Mouse (Mus musculus): ENCODE measurements around the gene Ywhah. TPM values are rescaled to one million over a fixed set of nuclear protein-coding genes. Genes with fewer than 3 reads are reported as not detected.
"Not testable (repeated sequence)": the region's sequence is repeated elsewhere in the genome, so short reads cannot be mapped to it uniquely, and the experiment has no call there.

Gene Ywhah
- total and polyA plus RNA-seq, 2 experiments from 2014 or later: 559 to 978 TPM

DNA sequence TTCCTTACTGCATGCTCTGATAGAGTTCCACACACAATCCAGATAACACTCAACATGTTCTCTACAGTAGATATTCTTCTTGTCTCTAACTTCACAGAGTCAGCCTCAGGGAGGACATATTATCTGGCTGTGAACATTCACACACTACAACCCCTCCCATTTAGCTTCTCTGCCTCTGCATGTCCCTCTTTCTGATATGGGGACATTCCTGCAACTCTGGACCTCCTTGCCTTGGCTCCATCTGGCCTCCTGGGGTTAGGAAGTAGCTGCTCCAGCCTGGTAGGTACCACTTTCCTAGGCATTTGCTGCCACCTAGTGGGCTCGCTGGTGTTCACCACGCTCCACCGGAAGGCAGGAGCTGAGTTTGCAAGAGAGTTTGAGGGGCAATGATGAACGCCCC is 14.5 kb downstream of the Ywhah start:
- DNase-seq (ENCODE audit: low spot score): peak; percentile 93
- Histone ChIP-seq H3K27me3 (ENCODE audit: insufficient read depth, low read length) (no peaks in the 10 kb centered on the region), H3K4me3 (ENCODE audit: low read length) (no peak overlapping the region), H3K4me1 (ENCODE audit: insufficient read depth, low read length) (peaks cover 12% of the 10 kb centered on the region; the same call in 1 of the 2 replicates), H3K36me3 (ENCODE audit: insufficient read depth, low read length) (no peaks in the 10 kb centered on the region), H3K27ac (no peak overlapping the region), H3K9ac (replicated peaks; ENCODE audit: low read length) (no peak overlapping the region), H3K9me3 (ENCODE audit: low read length) (no peaks in the 10 kb centered on the region), H3K4me2 (ENCODE audit: low read depth, low read length) (no peak overlapping the region)
- 2% methylated on average over 4 of the region's 4 CpGs for WGBS
- ATAC-seq: peak; percentile 68
- peak; percentile 95 for TF ChIP-seq CTCF (IDR thresholded peaks at IDR 0.05; ENCODE audit: low read depth)

DNA sequence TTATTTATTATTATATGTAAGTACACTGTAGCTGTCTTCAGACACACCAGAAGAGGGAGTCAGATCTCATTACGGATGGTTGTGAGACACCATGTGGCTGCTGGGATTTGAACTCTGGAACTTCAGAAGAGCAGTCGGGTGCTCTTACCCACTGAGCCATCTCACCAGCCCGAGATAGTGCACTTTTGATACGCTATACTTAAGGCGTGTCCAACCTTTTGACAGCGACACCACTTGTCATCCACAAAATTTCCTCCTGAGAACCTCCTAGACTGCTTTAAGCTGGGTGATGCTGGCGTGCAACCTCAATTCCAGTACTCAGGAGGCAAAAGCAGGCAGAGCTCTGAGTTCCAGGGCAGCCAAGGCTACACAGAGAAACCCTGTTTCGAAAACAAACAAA is 15.0 kb downstream of the Ywhah start:
- not testable (repeated sequence) for H3K4me3 ChIP-seq (ENCODE audit: low read length); H3K27ac ChIP-seq; H3K27me3 ChIP-seq (ENCODE audit: insufficient read depth, low read length); ATAC-seq; DNase-seq (ENCODE audit: low spot score); H3K4me2 ChIP-seq (ENCODE audit: low read depth, low read length); H3K9ac ChIP-seq (replicated peaks; ENCODE audit: low read length); H3K9me3 ChIP-seq (ENCODE audit: low read length); H3K36me3 ChIP-seq (ENCODE audit: insufficient read depth, low read length)
- WGBS: 44% methylated on average over 8 of the region's 8 CpGs
- peaks cover 12% of the 10 kb centered on the region; the same call in 1 of the 2 replicates for H3K4me1 ChIP-seq (ENCODE audit: insufficient read depth, low read length)

DNA sequence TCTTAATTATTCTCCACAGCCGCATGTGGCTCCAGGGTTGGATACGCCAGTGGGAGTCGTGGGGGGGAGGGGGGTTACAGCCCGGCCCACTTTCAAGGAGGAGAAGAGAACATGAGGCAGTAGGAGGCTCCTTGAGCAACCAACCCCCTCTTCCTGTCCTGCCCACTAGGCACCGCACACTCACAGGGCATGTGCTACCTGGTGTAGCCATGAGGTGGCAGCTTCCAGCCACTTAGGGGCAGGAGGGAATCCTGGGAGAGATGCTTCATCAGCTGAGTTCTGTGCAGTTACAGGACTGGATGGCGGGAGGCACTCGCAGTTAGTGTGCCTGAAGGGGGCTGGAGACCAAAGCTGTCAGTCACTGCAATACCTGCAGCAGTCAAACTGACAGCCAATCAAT is 15.5 kb downstream of the Ywhah start:
- H3K9ac ChIP-seq (replicated peaks; ENCODE audit: low read length): no peak overlapping the region
- H3K4me3 ChIP-seq (ENCODE audit: low read length): no peak overlapping the region
- peak; percentile 63 for TF ChIP-seq CTCF (IDR thresholded peaks at IDR 0.05; ENCODE audit: low read depth)
- H3K27me3 ChIP-seq (ENCODE audit: insufficient read depth, low read length): no peaks in the 10 kb centered on the region
- WGBS: 31% methylated on average over 7 of the region's 7 CpGs
- ATAC-seq (no peak), DNase-seq (ENCODE audit: low spot score) (no peak)
- H3K4me2 ChIP-seq (ENCODE audit: low read depth, low read length): no peak overlapping the region
- H3K36me3 ChIP-seq (ENCODE audit: insufficient read depth, low read length): no peaks in the 10 kb centered on the region
- no peak overlapping the region for H3K27ac ChIP-seq
- no peaks in the 10 kb centered on the region for H3K9me3 ChIP-seq (ENCODE audit: low read length)
- peaks cover 12% of the 10 kb centered on the region; the same call in 1 of the 2 replicates for H3K4me1 ChIP-seq (ENCODE audit: insufficient read depth, low read length)

DNA sequence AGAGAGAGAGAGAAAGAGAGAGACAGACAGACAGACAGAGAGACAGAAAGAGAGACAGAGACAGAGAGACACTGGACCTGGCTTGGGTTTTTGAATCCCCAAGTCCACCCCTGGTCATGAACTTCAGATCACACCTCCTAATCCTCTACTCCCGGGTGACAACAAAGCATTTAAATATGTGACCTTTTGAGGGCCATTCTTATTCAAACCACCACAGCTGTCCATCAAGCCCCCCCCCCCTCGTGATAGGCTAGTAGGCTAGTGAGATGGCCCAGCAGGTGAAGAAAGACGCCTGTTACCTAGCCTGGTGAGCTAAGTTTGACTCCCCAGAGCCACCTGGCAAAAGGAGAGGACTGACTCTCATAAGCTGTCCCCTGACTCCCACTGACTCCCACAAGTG is 16.3 kb downstream of the Ywhah start:
- H3K36me3 ChIP-seq (ENCODE audit: insufficient read depth, low read length): no peaks in the 10 kb centered on the region
- no peaks in the 10 kb centered on the region for H3K27me3 ChIP-seq (ENCODE audit: insufficient read depth, low read length)
- ATAC-seq (no peak), DNase-seq (ENCODE audit: low spot score) (no peak)
- 39% methylated on average over 3 of the region's 3 CpGs for WGBS
- no peak overlapping the region for H3K27ac ChIP-seq
- no peak for TF ChIP-seq CTCF (IDR thresholded peaks at IDR 0.05; ENCODE audit: low read depth)
- H3K4me3 ChIP-seq (ENCODE audit: low read length): no peak overlapping the region
- H3K4me1 ChIP-seq (ENCODE audit: insufficient read depth, low read length): peaks cover 12% of the 10 kb centered on the region; the same call in 1 of the 2 replicates
- no peak overlapping the region for H3K4me2 ChIP-seq (ENCODE audit: low read depth, low read length)
- no peaks in the 10 kb centered on the region for H3K9me3 ChIP-seq (ENCODE audit: low read length)
- H3K9ac ChIP-seq (replicated peaks; ENCODE audit: low read length): no peak overlapping the region

DNA sequence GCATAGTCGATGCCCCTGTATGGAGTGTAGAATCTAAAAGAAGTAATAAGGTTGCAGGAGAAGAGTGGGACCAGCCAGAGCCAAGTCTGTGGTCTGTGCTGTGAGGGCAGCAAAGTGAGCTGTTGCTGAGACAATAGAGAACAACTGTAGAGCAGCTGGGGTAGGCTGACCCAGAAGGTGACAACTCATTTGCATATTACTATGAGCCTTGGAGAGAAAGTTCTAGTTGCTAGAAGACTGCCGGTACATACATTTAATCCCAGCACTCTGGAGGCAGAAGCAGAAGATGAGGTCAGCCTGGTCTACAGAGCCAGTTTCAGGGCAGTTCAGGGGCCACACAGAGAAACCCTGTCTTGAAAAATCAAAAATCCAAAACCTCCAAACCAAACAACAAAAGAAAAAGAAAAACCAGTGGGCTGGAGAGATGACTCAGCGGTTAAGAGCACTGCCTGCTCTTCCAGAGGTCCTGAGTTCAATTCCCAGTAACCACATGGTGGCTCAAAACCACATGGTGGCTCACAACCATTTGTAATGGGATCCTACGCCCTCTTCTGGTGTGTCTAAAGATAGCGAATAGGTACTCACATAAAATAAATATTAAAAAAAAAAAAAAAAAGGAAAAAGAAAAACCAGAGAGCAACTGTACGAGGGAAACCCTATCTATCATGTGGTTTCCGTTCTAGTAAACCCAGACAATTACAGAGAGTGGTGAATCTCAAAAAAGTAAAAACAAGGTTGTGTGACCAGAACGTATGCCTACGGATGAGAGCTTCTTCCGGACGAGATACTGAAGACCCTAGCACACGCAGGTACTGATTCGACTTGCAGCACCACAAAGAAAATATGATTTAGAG is 20.3 kb downstream of the Ywhah start:
- TF ChIP-seq CTCF (IDR thresholded peaks at IDR 0.05; ENCODE audit: low read depth): no peak
- Histone ChIP-seq H3K27ac (no peak overlapping the region), H3K36me3 (ENCODE audit: insufficient read depth, low read length) (no peaks in the 10 kb centered on the region), H3K4me1 (ENCODE audit: insufficient read depth, low read length) (no peaks in the 10 kb centered on the region), H3K27me3 (ENCODE audit: insufficient read depth, low read length) (no peaks in the 10 kb centered on the region), H3K4me2 (ENCODE audit: low read depth, low read length) (peak overlapping the region; percentile 56), H3K9ac (replicated peaks; ENCODE audit: low read length) (no peak overlapping the region; the same call in 1 of the 2 replicates), H3K9me3 (ENCODE audit: low read length) (no peaks in the 10 kb centered on the region), H3K4me3 (ENCODE audit: low read length) (peak overlapping the region; percentile 12; the same call in 1 of the 2 replicates)
- DNase-seq (ENCODE audit: low spot score) (no peak), ATAC-seq (peak; percentile 18; the same call in 1 of the 2 replicates)
- WGBS: 49% methylated on average over 13 of the region's 13 CpGs

DNA sequence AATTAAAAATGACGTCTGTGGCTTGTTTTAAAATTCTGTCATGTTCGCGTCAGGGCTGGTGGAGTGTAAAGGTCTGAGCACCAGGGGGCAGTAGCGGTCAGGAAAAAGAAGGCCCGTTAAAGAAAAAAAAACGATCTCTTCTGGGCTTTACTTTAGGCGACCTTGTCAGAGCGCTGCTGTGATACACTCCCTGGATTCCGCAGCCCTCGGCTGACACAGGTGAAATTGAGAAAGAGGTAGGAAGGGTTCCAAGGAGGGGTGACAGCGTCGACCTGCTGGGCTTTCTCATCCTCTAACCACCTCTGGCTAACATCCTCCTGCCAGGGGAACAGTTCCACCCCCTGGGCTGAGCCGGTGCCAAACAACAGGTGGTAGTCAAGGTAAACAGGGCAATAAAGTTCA is 20.9 kb downstream of the Ywhah start:
- 5% methylated on average over 13 of the region's 13 CpGs for WGBS
- TF ChIP-seq CTCF (IDR thresholded peaks at IDR 0.05; ENCODE audit: low read depth): peak; percentile 77
- no peak overlapping the region; the same call in 1 of the 2 replicates for H3K9ac ChIP-seq (replicated peaks; ENCODE audit: low read length)
- no peaks in the 10 kb centered on the region for H3K36me3 ChIP-seq (ENCODE audit: insufficient read depth, low read length)
- DNase-seq (ENCODE audit: low spot score) (peak; percentile 84), ATAC-seq (peak; percentile 55; the same call in 1 of the 2 replicates)
- H3K4me1 ChIP-seq (ENCODE audit: insufficient read depth, low read length): no peaks in the 10 kb centered on the region
- H3K27ac ChIP-seq: no peak overlapping the region
- H3K4me3 ChIP-seq (ENCODE audit: low read length): peak overlapping the region; percentile 12; the same call in 1 of the 2 replicates
- H3K27me3 ChIP-seq (ENCODE audit: insufficient read depth, low read length): no peaks in the 10 kb centered on the region
- peak overlapping the region; percentile 56 for H3K4me2 ChIP-seq (ENCODE audit: low read depth, low read length)
- no peaks in the 10 kb centered on the region for H3K9me3 ChIP-seq (ENCODE audit: low read length)

DNA sequence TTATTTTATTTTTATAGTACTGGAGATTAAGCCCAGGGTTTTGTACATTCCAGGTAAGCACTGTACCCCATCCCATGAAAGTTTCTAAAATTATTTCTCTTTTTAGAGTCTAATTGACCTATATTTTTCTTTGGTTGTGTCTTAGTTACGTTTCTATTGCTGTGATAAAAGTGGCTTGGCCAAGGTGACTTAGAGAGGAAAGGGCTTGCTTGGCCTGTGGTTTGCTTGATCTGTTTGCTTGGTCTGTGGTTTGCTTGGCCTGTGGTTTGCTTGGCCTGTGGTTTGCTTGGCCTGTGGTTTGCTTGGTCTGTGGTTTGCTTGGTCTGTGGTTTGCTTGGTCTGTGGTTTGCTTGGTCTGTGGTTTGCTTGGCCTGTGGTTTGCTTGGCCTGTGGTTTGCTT is 22.1 kb downstream of the Ywhah start:
- not testable (repeated sequence) for H3K4me1 ChIP-seq (ENCODE audit: insufficient read depth, low read length); H3K4me3 ChIP-seq (ENCODE audit: low read length); H3K4me2 ChIP-seq (ENCODE audit: low read depth, low read length); H3K9ac ChIP-seq (replicated peaks; ENCODE audit: low read length); ATAC-seq; H3K27ac ChIP-seq; H3K36me3 ChIP-seq (ENCODE audit: insufficient read depth, low read length); H3K9me3 ChIP-seq (ENCODE audit: low read length); DNase-seq (ENCODE audit: low spot score); H3K27me3 ChIP-seq (ENCODE audit: insufficient read depth, low read length)
- WGBS: 88% methylated on average over 1 of the region's 1 CpGs
